Mouse (Mus musculus): ENCODE data around the gene Scn1b.

The Scn1b gene

GRCm38 (mm10) chr7:31149751-31150565 is 23.2 kb upstream of the Scn1b start:
- DNase-seq (ENCODE audit: low read depth, low spot score) = no peak

GRCm38 (mm10) chr7:31149271-31149670 is 22.5 kb upstream of the Scn1b start:
- no peak for DNase-seq (ENCODE audit: low read depth, low spot score)

GRCm38 (mm10) chr7:31148756-31149155 is 22.0 kb upstream of the Scn1b start:
- no peak for DNase-seq (ENCODE audit: low read depth, low spot score)

GRCm38 (mm10) chr7:31148086-31148485 is 21.3 kb upstream of the Scn1b start:
- no peak for DNase-seq (ENCODE audit: low read depth, low spot score)

GRCm38 (mm10) chr7:31145596-31146160 is 18.9 kb upstream of the Scn1b start:
- no peak for DNase-seq (ENCODE audit: low read depth, low spot score)

GRCm38 (mm10) chr7:31144886-31145285 is 18.1 kb upstream of the Scn1b start:
- DNase-seq (ENCODE audit: low read depth, low spot score) = no peak

GRCm38 (mm10) chr7:31140941-31141340 is 14.1 kb upstream of the Scn1b start:
- no peak for DNase-seq (ENCODE audit: low read depth, low spot score)

GRCm38 (mm10) chr7:31140302-31140701 is 13.5 kb upstream of the Scn1b start:
- DNase-seq (ENCODE audit: low read depth, low spot score) = no peak

GRCm38 (mm10) chr7:31139765-31140164 is 13.0 kb upstream of the Scn1b start:
- no peak for DNase-seq (ENCODE audit: low read depth, low spot score)

- no peak for DNase-seq (ENCODE audit: low read depth, low spot score)
Observed at GRCm38 (mm10) chr7:31135717-31136116, 8.9 kb upstream of the Scn1b start.

- no peak for DNase-seq (ENCODE audit: low read depth, low spot score)
Observed at GRCm38 (mm10) chr7:31131866-31132265, 5.1 kb upstream of the Scn1b start.

GRCm38 (mm10) chr7:31130841-31131240 is 4.0 kb upstream of the Scn1b start:
- DNase-seq (ENCODE audit: low read depth, low spot score) = no peak

- DNase-seq (ENCODE audit: low read depth, low spot score) = no peak
Observed at GRCm38 (mm10) chr7:31130197-31130596, 3.4 kb upstream of the Scn1b start.

GRCm38 (mm10) chr7:31128157-31128705 is 1.4 kb upstream of the Scn1b start:
- DNase-seq (ENCODE audit: low read depth, low spot score) = no peak

- DNase-seq (ENCODE audit: low read depth, low spot score) = no peak
Observed at GRCm38 (mm10) chr7:31126211-31126751, 522 bp downstream of the Scn1b start.

GRCm38 (mm10) chr7:31125116-31125515 is 1.7 kb downstream of the Scn1b start:
- no peak for DNase-seq (ENCODE audit: low read depth, low spot score)

- DNase-seq (ENCODE audit: low read depth, low spot score) = no peak
Observed at GRCm38 (mm10) chr7:31124381-31124780, 2.4 kb downstream of the Scn1b start.

- DNase-seq (ENCODE audit: low read depth, low spot score) = no peak
Observed at GRCm38 (mm10) chr7:31123697-31124096, 3.1 kb downstream of the Scn1b start.

GRCm38 (mm10) chr7:31122641-31123631 is 3.9 kb downstream of the Scn1b start:
- DNase-seq (ENCODE audit: low read depth, low spot score) = no peak

GRCm38 (mm10) chr7:31119556-31119955 is 7.2 kb downstream of the Scn1b start:
- DNase-seq (ENCODE audit: low read depth, low spot score) = no peak

- DNase-seq (ENCODE audit: low read depth, low spot score) = no peak
Observed at GRCm38 (mm10) chr7:31118486-31118885, 8.3 kb downstream of the Scn1b start.

Measured in retina, adult 2 months (tissue).